Mouse (Mus musculus) stomach, embryonic 14.5 days (tissue): ENCODE results near the gene Olfr1082. TPM values are rescaled to one million over a fixed set of nuclear protein-coding genes. Genes with fewer than 3 reads are reported as not detected.
"Not testable (repeated sequence)": the region's sequence is repeated elsewhere in the genome, so short reads cannot be mapped to it uniquely, and the experiment has no call there.

ENCODE experiments used
- ATAC-seq: fragments of 200-750 bp; cut with Nextera tagmentation; 2 replicates; pipeline ENCODE4 v1.8.0; 2017; ENCODE audit warnings: low read depth, moderate TSS enrichment; ENCODE audit not compliant: insufficient number of reproducible peaks, insufficient read depth, low FRiP score
- H3K27ac ChIP-seq: fragments of 300-500 bp; sonication (generic); 2 replicates; pipeline ENCODE4 v1.5.1; 2014; ENCODE audit warnings: mild to moderate bottlenecking, low read length, moderate library complexity, mixed read lengths
- H3K27me3 ChIP-seq: fragments of 300-500 bp; sonication (generic); 2 replicates; pipeline ENCODE4 v1.6.1; 2014; ENCODE audit warnings: low read length, control low read depth, mixed read lengths; ENCODE audit not compliant: control insufficient read depth, insufficient read depth
- H3K36me3 ChIP-seq: fragments of 300-500 bp; sonication (generic); 2 replicates; pipeline ENCODE4 v1.6.1; 2014; ENCODE audit warnings: mild to moderate bottlenecking, control low read depth, low read length, moderate library complexity, mixed read lengths; ENCODE audit not compliant: control insufficient read depth, insufficient read depth
- H3K4me1 ChIP-seq: fragments of 300-500 bp; sonication (generic); 2 replicates; pipeline ENCODE4 v1.6.1; 2014; ENCODE audit warnings: low read length, control low read depth, mixed read lengths; ENCODE audit not compliant: control insufficient read depth, insufficient read depth
- H3K4me2 ChIP-seq: fragments of 300-500 bp; sonication (generic); replicated peaks from 2 replicates; pipeline ENCODE4 v1.6.1; 2014; ENCODE audit warnings: low read depth, low read length, control low read depth
- H3K4me3 ChIP-seq: fragments of 300-500 bp; sonication (generic); 2 replicates; pipeline ENCODE4 v1.5.1; 2014; ENCODE audit warnings: low read depth, low read length, control low read depth
- H3K9ac ChIP-seq: fragments of 300-500 bp; sonication (generic); replicated peaks from 2 replicates; pipeline ENCODE4 v1.6.1; 2014; ENCODE audit warnings: low read depth, mild to moderate bottlenecking, control low read depth, low read length, moderate library complexity, mixed read lengths
- H3K9me3 ChIP-seq: fragments of 300-500 bp; sonication (generic); 2 replicates; pipeline ENCODE4 v1.6.1; 2016; ENCODE audit warnings: low read depth, low read length, control low read depth; ENCODE audit not compliant: control insufficient read depth
- WGBS: fragments of 180-500 bp; shearing (Covaris S2); extraction: QIAGEN DNeasy Blood & Tissue Kit; methylation state at CpG from one replicate; pipeline ENCODE4 v1.1.7; 2014; 5-methylcytosine and 5-hydroxymethylcytosine counted together
- polyA plus RNA-seq: library from polyadenylated mRNA; unstranded; fragments of >200 nt; fragmentation: Nextera tagmentation; extraction: Ambion mirVana; gene quantifications from 2 replicates; pipeline ENCODE4 v1.2.1, GENCODE M21; 2014

Olfr1082 gene
- not detected in 2 replicates for polyA plus RNA-seq

DNA sequence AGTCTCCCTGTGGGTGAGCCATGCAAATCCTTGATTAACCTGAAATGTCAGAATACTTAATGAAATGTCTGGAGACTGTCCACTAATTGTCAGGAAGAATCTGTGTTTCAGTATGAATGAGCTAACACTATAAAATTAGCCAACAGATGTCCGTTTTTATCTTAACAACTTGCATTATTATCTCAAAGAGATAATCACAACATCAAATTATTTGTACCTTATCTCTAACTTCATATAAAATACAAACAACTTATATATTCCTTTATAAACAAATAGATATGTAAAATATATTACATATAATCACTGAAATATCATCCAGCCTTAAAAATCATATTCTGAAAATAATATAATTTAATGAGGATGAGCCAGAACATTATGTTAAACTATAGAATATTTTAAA, at the start of gene Olfr1082:
Gene Olfr1082, minus strand, starts transcription at position 101 of the 400 bp plus-strand sequence.
- not testable (repeated sequence) for H3K9ac ChIP-seq, H3K36me3 ChIP-seq, H3K4me2 ChIP-seq, H3K27ac ChIP-seq, H3K9me3 ChIP-seq, H3K4me1 ChIP-seq, ATAC-seq, H3K4me3 ChIP-seq, H3K27me3 ChIP-seq
- WGBS = 80% methylated on average over 1 of the region's 1 CpGs

DNA sequence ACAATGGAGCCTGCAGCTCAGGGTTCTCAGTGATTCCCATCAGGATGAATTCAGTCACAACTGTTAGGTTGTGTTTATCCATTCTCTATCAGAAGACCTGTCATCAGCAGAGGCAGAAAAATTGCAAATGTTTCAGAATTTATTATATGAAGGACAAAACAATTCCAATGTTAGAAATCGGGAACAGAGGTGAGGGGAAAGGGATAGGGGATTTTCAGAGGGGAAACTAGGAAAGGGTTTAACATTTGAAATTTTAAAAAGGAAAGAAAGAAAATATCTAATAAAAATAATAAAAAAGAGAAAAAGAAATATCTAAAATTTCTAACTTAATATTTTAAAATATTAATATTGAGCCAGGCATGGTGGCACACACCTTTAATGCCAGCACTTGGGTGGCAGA, 40.9 kb upstream of the Olfr1082 start, which contains the start of gene Olfr1084:
Gene Olfr1084, minus strand, starts transcription at position 101 of the 400 bp plus-strand sequence.
- not testable (repeated sequence) for H3K4me1 ChIP-seq, H3K4me3 ChIP-seq, ATAC-seq, H3K27me3 ChIP-seq, H3K36me3 ChIP-seq, H3K27ac ChIP-seq, H3K4me2 ChIP-seq, H3K9ac ChIP-seq, H3K9me3 ChIP-seq
- 73% methylated on average over 1 of the region's 1 CpGs for WGBS

DNA sequence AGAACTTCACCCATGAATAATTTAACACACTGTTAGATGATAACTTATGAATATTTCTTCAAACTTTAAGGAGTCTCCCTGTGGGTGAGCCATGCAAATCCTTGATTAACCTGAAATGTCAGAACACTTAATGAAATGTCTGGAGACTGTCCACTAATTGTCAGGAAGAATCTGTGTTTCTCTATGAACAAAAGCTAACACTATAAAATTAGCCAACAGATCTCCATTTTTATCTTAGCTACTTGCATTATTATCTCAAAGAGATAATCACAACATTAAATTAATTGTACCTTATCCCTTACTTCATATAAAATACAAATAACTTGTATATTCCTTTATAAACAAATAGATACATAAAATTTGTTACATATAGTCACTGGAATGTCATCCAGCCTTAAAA, 40.6 kb downstream of the Olfr1082 start, which contains the start of gene Olfr1080:
Gene Olfr1080, minus strand, starts transcription at position 101 of the 400 bp plus-strand sequence.
- not testable (repeated sequence) for H3K9ac ChIP-seq, H3K4me1 ChIP-seq, H3K4me2 ChIP-seq, H3K27ac ChIP-seq, H3K4me3 ChIP-seq, ATAC-seq, H3K27me3 ChIP-seq, H3K36me3 ChIP-seq, H3K9me3 ChIP-seq

Other genes starting within 250 kb of the Olfr1082 start
- gene Olfr1055, start 248.7 kb downstream of the Olfr1082 start, polyA plus RNA-seq = not detected in 2 replicates
- not detected in 2 replicates for gene Olfr1056, start 236.5 kb downstream of the Olfr1082 start, polyA plus RNA-seq
- not detected in 2 replicates for gene Olfr1057, start 220.6 kb downstream of the Olfr1082 start, polyA plus RNA-seq
- not detected in 2 replicates for gene Olfr1058, start 210.4 kb downstream of the Olfr1082 start, polyA plus RNA-seq
- not detected in 2 replicates for gene Olfr1061, start 184.9 kb downstream of the Olfr1082 start, polyA plus RNA-seq
- not detected in 2 replicates for gene Olfr1062, start 172.2 kb downstream of the Olfr1082 start, polyA plus RNA-seq
- gene Olfr1065, start 148.4 kb downstream of the Olfr1082 start, polyA plus RNA-seq = not detected in 2 replicates
- not detected in 2 replicates for gene Olfr1066, start 142.7 kb downstream of the Olfr1082 start, polyA plus RNA-seq
- not detected in 2 replicates for gene Olfr228, start 111.6 kb downstream of the Olfr1082 start, polyA plus RNA-seq
- gene Olfr1076, start 90.5 kb downstream of the Olfr1082 start, polyA plus RNA-seq = not detected in 2 replicates
- gene Olfr1079, start 56.5 kb downstream of the Olfr1082 start, polyA plus RNA-seq = not detected in 2 replicates
- gene Olfr1080, start 40.7 kb downstream of the Olfr1082 start, polyA plus RNA-seq = not detected in 2 replicates
- not detected in 2 replicates for gene Olfr1084, start 40.8 kb upstream of the Olfr1082 start, polyA plus RNA-seq
- gene Olfr1085, start 63.1 kb upstream of the Olfr1082 start, polyA plus RNA-seq = not detected in 2 replicates
- gene Olfr1086, start 81.1 kb upstream of the Olfr1082 start, polyA plus RNA-seq = not detected in 2 replicates
- gene Olfr1087, start 99.4 kb upstream of the Olfr1082 start, polyA plus RNA-seq = not detected in 2 replicates
- not detected in 2 replicates for gene Olfr1089, start 134.7 kb upstream of the Olfr1082 start, polyA plus RNA-seq
- not detected in 2 replicates for gene Olfr1090, start 160.0 kb upstream of the Olfr1082 start, polyA plus RNA-seq
- not detected in 2 replicates for gene Olfr1093, start 183.5 kb upstream of the Olfr1082 start, polyA plus RNA-seq
- gene Olfr141, start 211.1 kb upstream of the Olfr1082 start, polyA plus RNA-seq = not detected in 2 replicates
- gene Olfr1094, start 225.7 kb upstream of the Olfr1082 start, polyA plus RNA-seq = not detected in 2 replicates